Mouse (Mus musculus): ENCODE measurements around the gene Unc5c. TPM values are rescaled to one million over a fixed set of nuclear protein-coding genes. Genes with fewer than 3 reads are reported as not detected.

The Unc5c gene
- polyA plus RNA-seq, 1 experiment from 2014 or later, result 20.7 TPM

DNA sequence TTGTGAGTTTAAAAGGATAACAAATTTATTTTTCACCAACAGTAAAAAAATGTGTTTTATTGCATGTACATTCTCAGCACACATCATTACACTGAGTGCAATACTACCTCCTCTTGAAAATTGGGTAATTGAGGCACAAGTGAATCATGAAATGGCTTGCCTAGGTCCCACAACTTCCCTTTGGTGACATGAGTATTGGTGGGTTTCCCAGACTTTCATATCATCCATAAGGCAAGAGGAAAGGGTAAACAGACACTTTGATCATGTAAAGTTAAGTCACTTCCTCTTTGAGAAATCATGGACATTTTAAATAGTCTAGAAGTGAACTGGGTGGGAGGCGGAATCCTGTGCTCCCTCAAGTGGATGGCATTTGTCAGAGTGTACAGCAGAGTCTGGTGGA, 73.1 kb downstream of the Unc5c start:
- 94% methylated on average over 1 of the region's 1 CpGs for WGBS
- H3K4me2 ChIP-seq (ENCODE audit: low read depth, low read length), result no peak overlapping the region
- no peaks in the 10 kb centered on the region for H3K27me3 ChIP-seq (ENCODE audit: control insufficient read depth, insufficient read depth, low read length)
- no peaks in the 10 kb centered on the region for H3K4me1 ChIP-seq (ENCODE audit: control insufficient read depth, insufficient read depth, low read length)
- no peak overlapping the region for H3K9ac ChIP-seq (replicated peaks; ENCODE audit: low read depth, low read length)
- no peak overlapping the region for H3K27ac ChIP-seq (ENCODE audit: low read depth, low read length)
- no peaks in the 10 kb centered on the region for H3K9me3 ChIP-seq (ENCODE audit: control insufficient read depth, low read length)
- no peak for ATAC-seq (ENCODE audit: low read depth)
- no peak overlapping the region for H3K4me3 ChIP-seq (ENCODE audit: low read depth, low read length)
- no peaks in the 10 kb centered on the region for H3K36me3 ChIP-seq (ENCODE audit: control insufficient read depth, insufficient read depth, low read length)

DNA sequence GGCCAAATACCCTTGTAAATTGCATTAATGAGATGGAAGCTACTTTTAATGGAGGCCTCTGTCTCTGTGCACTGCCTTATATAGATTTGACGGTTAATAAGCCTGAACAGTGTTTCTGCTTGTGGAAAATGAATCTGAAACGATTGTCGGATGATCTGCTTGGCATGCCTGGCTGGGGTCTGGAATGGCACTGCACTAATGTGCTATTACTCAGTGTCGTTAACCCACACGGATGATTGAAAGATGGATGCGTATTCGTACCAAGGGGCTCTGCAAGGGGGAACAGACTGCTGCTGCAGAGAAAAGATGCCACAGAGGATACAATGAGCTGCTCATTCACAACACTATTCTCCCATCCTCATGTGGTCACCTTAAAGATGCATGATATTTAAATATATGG, 75.7 kb downstream of the Unc5c start:
- Histone ChIP-seq H3K27me3 (ENCODE audit: control insufficient read depth, insufficient read depth, low read length) (no peaks in the 10 kb centered on the region), H3K27ac (ENCODE audit: low read depth, low read length) (no peak overlapping the region), H3K36me3 (ENCODE audit: control insufficient read depth, insufficient read depth, low read length) (no peaks in the 10 kb centered on the region), H3K4me1 (ENCODE audit: control insufficient read depth, insufficient read depth, low read length) (no peaks in the 10 kb centered on the region), H3K9me3 (ENCODE audit: control insufficient read depth, low read length) (no peaks in the 10 kb centered on the region), H3K4me2 (ENCODE audit: low read depth, low read length) (no peak overlapping the region), H3K9ac (replicated peaks; ENCODE audit: low read depth, low read length) (no peak overlapping the region), H3K4me3 (ENCODE audit: low read depth, low read length) (no peak overlapping the region)
- peak; percentile 54; the same call in 1 of the 2 replicates for ATAC-seq (ENCODE audit: low read depth)
- 40% methylated on average over 7 of the region's 7 CpGs for whole genome bisulfite sequencing

DNA sequence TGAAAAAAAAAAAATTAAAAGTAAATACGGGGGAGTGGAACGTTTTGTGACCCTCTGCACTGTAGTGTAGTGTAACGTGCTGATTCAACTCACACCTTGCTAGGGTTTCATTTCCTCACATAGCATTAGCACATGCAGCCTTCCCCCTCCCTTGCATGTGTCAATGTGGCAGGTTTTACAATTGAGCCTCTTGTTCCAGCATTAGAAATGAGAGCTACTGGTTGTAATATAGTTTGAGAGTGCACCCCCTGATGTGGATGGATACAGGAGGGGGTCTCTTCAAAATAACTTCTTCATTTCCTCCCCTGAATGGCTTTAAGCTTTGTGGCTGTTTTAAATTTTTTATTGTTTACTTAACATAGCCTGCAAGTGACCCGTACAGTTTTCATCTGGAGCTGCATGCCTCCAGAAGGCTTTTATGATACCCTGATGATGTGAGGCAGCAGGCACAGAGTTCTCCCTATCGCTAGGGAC, 82.4 kb downstream of the Unc5c start:
- no peak overlapping the region for H3K4me2 ChIP-seq (ENCODE audit: low read depth, low read length)
- H3K27me3 ChIP-seq (ENCODE audit: control insufficient read depth, insufficient read depth, low read length), result no peaks in the 10 kb centered on the region
- no peaks in the 10 kb centered on the region for H3K9me3 ChIP-seq (ENCODE audit: control insufficient read depth, low read length)
- 54% methylated on average over 5 of the region's 5 CpGs for WGBS
- H3K27ac ChIP-seq (ENCODE audit: low read depth, low read length), result no peak overlapping the region
- ATAC-seq (ENCODE audit: low read depth), result no peak
- no peak overlapping the region for H3K4me3 ChIP-seq (ENCODE audit: low read depth, low read length)
- H3K36me3 ChIP-seq (ENCODE audit: control insufficient read depth, insufficient read depth, low read length), result no peaks in the 10 kb centered on the region
- H3K4me1 ChIP-seq (ENCODE audit: control insufficient read depth, insufficient read depth, low read length), result 0 out of 2 replicates have a peak, but pooled peaks cover 3% of the 10 kb centered on the region
- H3K9ac ChIP-seq (replicated peaks; ENCODE audit: low read depth, low read length), result no peak overlapping the region

DNA sequence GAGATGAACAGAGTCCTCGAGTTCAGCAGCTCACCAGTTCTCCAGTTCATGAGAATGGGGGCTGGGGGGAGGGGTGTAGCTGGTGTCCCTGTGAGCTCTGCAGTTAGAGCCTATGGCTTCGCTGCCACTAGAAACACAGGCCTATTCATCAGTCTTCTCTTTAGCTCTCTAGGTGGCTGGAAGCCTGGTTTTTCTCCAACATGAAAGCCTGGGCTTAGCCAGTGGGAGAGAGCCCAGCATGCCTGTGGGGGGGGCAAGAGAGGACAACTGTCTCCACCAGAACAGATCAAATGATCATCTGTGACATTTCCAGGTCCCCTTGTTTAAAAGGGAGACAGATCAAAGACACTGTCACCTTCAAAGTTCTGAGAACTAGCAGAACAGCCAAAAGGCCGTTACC, 84.6 kb downstream of the Unc5c start:
- ATAC-seq (ENCODE audit: low read depth), result no peak
- Histone ChIP-seq H3K9me3 (ENCODE audit: control insufficient read depth, low read length) (no peaks in the 10 kb centered on the region), H3K9ac (replicated peaks; ENCODE audit: low read depth, low read length) (no peak overlapping the region), H3K4me2 (ENCODE audit: low read depth, low read length) (no peak overlapping the region), H3K36me3 (ENCODE audit: control insufficient read depth, insufficient read depth, low read length) (no peaks in the 10 kb centered on the region), H3K27me3 (ENCODE audit: control insufficient read depth, insufficient read depth, low read length) (no peaks in the 10 kb centered on the region), H3K4me3 (ENCODE audit: low read depth, low read length) (no peak overlapping the region), H3K27ac (ENCODE audit: low read depth, low read length) (no peak overlapping the region), H3K4me1 (ENCODE audit: control insufficient read depth, insufficient read depth, low read length) (0 out of 2 replicates have a peak, but pooled peaks cover 3% of the 10 kb centered on the region)
- WGBS, result 28% methylated on average over 3 of the region's 3 CpGs

DNA sequence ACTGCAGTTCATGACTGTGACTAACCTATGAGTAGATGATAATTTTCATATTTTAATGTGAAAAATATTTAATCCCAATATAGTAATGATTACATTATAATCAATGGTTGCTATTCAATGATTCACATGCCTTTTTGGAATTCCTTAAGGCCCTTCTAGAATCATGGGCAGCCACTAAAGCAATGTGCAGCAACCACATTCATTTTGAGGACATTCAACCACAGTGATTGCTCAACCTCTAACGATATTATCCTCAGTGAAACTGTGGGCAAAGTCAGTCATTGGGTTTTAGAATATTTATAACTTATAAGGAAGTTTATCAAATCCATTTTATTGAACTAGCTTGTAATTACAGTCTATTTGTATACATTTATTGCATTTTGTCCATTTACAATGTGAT, 87.9 kb downstream of the Unc5c start:
- H3K9me3 ChIP-seq (ENCODE audit: control insufficient read depth, low read length), result no peaks in the 10 kb centered on the region
- H3K4me2 ChIP-seq (ENCODE audit: low read depth, low read length), result no peak overlapping the region
- H3K4me3 ChIP-seq (ENCODE audit: low read depth, low read length), result no peak overlapping the region
- H3K27ac ChIP-seq (ENCODE audit: low read depth, low read length), result no peak overlapping the region
- no peak overlapping the region for H3K9ac ChIP-seq (replicated peaks; ENCODE audit: low read depth, low read length)
- no peaks in the 10 kb centered on the region for H3K27me3 ChIP-seq (ENCODE audit: control insufficient read depth, insufficient read depth, low read length)
- H3K4me1 ChIP-seq (ENCODE audit: control insufficient read depth, insufficient read depth, low read length), result 0 out of 2 replicates have a peak, but pooled peaks cover 3% of the 10 kb centered on the region
- no peak for ATAC-seq (ENCODE audit: low read depth)
- WGBS, result 73% methylated on average over 1 of the region's 1 CpGs
- H3K36me3 ChIP-seq (ENCODE audit: control insufficient read depth, insufficient read depth, low read length), result no peaks in the 10 kb centered on the region

DNA sequence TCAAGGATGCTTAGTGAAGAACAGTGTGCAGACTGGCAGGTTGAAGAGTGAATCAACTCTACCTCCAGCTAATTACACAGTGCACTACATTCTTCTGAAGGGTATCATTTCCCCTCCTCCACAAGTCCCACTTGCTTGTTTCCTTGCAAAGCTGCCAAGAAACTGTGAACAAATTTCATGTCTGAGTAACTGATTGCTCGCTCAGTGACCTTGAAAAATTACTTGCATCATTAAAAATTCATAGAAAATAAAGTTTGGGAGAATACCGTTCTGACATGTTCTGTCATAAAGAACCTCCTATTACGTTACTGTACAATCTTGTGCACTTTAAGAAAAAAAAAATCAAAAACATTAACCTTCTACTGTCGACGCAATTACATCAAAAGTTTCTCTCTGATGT, 92.1 kb downstream of the Unc5c start:
- Histone ChIP-seq H3K4me2 (ENCODE audit: low read depth, low read length) (no peak overlapping the region), H3K4me1 (ENCODE audit: control insufficient read depth, insufficient read depth, low read length) (no peaks in the 10 kb centered on the region), H3K27ac (ENCODE audit: low read depth, low read length) (no peak overlapping the region), H3K9me3 (ENCODE audit: control insufficient read depth, low read length) (no peaks in the 10 kb centered on the region), H3K4me3 (ENCODE audit: low read depth, low read length) (no peak overlapping the region), H3K27me3 (ENCODE audit: control insufficient read depth, insufficient read depth, low read length) (no peaks in the 10 kb centered on the region), H3K9ac (replicated peaks; ENCODE audit: low read depth, low read length) (no peak overlapping the region), H3K36me3 (ENCODE audit: control insufficient read depth, insufficient read depth, low read length) (no peaks in the 10 kb centered on the region)
- WGBS, result 84% methylated on average over 5 of the region's 5 CpGs
- no peak for ATAC-seq (ENCODE audit: low read depth)

DNA sequence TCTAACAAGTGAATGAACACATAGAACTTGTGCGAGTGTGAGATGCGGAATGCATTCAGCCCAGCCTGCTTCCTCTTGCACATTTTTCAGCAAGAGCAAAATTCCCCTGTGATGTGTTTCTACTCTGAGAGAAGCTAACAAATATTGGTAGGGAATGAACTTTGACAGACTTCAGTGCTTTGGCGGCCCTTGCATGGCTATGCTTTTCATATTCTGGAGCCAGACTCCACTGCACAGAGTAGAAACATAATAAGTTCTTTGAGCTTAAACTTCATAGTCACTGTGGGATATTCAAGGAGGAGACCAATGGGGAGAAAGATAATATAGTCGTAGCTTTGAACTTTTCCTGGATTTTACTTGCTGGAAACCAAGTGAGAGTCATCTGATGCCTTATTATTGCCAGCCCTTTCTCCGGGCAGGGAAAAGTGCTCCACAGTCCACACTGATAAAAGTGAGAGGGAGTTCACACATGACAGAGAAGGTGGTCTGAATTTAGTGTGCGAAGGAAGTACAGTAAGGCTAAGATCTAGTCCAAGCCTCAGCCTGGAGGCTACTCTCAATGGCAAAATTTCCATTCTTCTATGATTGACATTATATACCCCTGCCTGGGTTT, 110.2 kb downstream of the Unc5c start:
- H3K36me3 ChIP-seq (ENCODE audit: control insufficient read depth, insufficient read depth, low read length), result no peaks in the 10 kb centered on the region
- ATAC-seq (ENCODE audit: low read depth), result no peak
- WGBS, result 77% methylated on average over 6 of the region's 6 CpGs
- no peak overlapping the region for H3K27ac ChIP-seq (ENCODE audit: low read depth, low read length)
- no peak overlapping the region for H3K4me2 ChIP-seq (ENCODE audit: low read depth, low read length)
- no peak overlapping the region for H3K9ac ChIP-seq (replicated peaks; ENCODE audit: low read depth, low read length)
- no peaks in the 10 kb centered on the region for H3K4me1 ChIP-seq (ENCODE audit: control insufficient read depth, insufficient read depth, low read length)
- no peak overlapping the region for H3K4me3 ChIP-seq (ENCODE audit: low read depth, low read length)
- no peaks in the 10 kb centered on the region for H3K9me3 ChIP-seq (ENCODE audit: control insufficient read depth, low read length)
- no peaks in the 10 kb centered on the region for H3K27me3 ChIP-seq (ENCODE audit: control insufficient read depth, insufficient read depth, low read length)

DNA sequence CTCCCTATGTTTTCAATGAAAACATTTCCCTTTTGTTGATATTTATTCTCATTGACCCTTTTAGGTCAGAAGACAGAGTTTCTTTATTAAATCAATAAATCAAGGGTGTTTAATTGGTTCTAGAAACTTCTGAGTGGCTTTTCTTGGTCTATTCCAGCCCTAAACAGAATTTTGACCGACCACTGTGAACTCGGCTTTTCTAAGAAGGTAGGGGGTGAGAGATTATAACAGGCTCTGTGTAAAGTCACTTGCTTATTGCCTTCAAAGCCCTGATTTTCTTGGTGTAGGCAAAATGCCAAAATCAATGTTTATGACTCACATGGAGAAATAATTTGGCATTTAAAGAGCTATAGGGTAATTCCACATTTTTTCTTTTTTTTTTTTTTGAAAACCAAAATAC, 112.4 kb downstream of the Unc5c start:
- Histone ChIP-seq H3K36me3 (ENCODE audit: control insufficient read depth, insufficient read depth, low read length) (no peaks in the 10 kb centered on the region), H3K27me3 (ENCODE audit: control insufficient read depth, insufficient read depth, low read length) (no peaks in the 10 kb centered on the region), H3K4me2 (ENCODE audit: low read depth, low read length) (no peak overlapping the region), H3K4me3 (ENCODE audit: low read depth, low read length) (no peak overlapping the region), H3K4me1 (ENCODE audit: control insufficient read depth, insufficient read depth, low read length) (no peaks in the 10 kb centered on the region), H3K27ac (ENCODE audit: low read depth, low read length) (no peak overlapping the region), H3K9me3 (ENCODE audit: control insufficient read depth, low read length) (no peaks in the 10 kb centered on the region), H3K9ac (replicated peaks; ENCODE audit: low read depth, low read length) (no peak overlapping the region)
- WGBS, result 55% methylated on average over 2 of the region's 2 CpGs
- no peak for ATAC-seq (ENCODE audit: low read depth)

DNA sequence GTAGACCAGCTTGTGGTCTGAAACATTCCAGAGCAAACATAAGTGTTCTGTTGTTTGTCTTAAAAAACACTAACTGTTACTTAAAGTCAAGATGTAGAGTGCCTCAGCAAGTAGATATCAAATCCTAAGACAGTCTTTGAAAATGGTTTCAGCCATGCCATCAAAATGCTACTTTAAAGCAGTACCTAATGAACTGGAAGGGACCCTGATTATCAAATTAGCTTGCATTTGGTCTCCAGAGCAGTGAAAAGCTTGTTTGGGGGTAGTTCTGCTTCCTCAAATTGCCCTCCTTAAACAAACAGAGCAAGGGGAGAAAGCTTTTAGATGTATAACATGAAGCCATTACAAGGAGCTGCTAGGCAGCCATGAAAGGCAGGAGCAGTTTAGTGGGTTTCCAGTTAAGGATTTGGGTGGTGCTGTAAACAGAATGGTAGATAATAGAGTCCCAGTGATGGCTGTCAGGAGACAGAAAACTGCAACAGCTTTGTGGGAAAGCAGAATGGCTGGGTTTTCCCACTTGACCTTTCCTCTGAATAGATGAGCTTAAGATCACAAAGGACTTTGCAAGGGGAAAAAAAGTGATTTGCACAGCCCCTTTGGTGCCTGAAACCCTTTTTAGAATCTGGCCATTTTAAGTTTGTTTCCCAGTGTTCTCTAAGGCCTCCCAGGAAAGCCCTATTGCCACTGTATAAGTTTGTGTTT, 116.3 kb downstream of the Unc5c start:
- Histone ChIP-seq H3K9me3 (ENCODE audit: control insufficient read depth, low read length) (no peaks in the 10 kb centered on the region), H3K27me3 (ENCODE audit: control insufficient read depth, insufficient read depth, low read length) (no peaks in the 10 kb centered on the region), H3K4me1 (ENCODE audit: control insufficient read depth, insufficient read depth, low read length) (no peaks in the 10 kb centered on the region), H3K27ac (ENCODE audit: low read depth, low read length) (no peak overlapping the region), H3K4me3 (ENCODE audit: low read depth, low read length) (no peak overlapping the region), H3K36me3 (ENCODE audit: control insufficient read depth, insufficient read depth, low read length) (no peaks in the 10 kb centered on the region), H3K4me2 (ENCODE audit: low read depth, low read length) (no peak overlapping the region), H3K9ac (replicated peaks; ENCODE audit: low read depth, low read length) (no peak overlapping the region)
- ATAC-seq (ENCODE audit: low read depth), result peak; percentile 61; the same call in 1 of the 2 replicates

Measured in neural tube, embryonic 14.5 days (tissue).